Mouse (Mus musculus) yolk sac, embryonic 10.5 days (tissue): ENCODE data around the gene Lrrc66.

Experiments
- DNase-seq: peaks from one replicate; pipeline ENCODE4 v3.0.0-alpha.2; 2017; ENCODE audit warnings: low spot score

Gene Lrrc66

GRCm38 (mm10) chr5:73632291-73632690, at the start of gene Lrrc66:
Gene Lrrc66 (minus strand): TSS chr5:73632526.
- no peak for DNase-seq

DNA sequence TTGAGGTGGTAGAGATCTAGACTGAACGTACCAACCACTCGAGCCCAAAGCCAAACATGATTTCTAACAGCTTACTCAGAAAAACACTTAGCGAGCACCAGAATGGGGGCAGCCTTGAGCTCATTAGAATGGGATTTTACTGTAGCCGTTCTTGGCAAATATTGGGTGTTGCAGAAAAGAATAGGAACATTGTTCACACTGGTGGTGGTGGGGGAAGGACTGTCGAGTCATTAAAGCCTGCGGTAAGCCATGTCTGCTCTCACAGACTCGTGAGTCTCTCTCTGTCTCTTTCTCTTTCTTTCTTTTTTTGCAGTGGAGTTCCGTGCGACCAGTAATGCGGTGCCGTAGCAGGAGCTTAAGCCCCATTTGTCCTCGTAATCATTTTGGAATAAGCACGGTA, 44.3 kb upstream of the Lrrc66 start:
- DNase-seq = no peak

- DNase-seq = no peak
Measured at GRCm38 (mm10) chr5:73675604-73676003, 43.3 kb upstream of the Lrrc66 start.

- DNase-seq = no peak
Measured at GRCm38 (mm10) chr5:73669386-73669785, 37.1 kb upstream of the Lrrc66 start.

DNA sequence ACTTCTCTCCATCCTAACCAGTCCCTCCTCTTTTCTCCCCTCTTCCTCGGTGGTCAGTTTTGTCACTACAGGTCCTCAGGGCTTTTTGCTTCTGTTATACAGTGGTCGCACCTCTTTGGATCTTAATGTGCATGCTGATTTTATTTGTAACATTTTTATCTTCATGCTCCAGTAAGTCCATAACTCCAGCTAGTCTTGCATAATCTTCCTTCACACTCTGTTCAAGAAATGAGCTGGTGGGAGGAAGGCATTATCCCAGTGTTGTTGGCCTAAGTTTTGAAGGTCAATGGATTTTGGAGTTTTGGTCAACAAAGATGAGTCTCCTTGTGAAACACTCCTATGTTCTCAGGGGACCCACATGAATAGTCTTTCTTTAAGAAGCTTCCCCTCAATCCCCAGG, 35.6 kb upstream of the Lrrc66 start:
- no peak for DNase-seq

DNA sequence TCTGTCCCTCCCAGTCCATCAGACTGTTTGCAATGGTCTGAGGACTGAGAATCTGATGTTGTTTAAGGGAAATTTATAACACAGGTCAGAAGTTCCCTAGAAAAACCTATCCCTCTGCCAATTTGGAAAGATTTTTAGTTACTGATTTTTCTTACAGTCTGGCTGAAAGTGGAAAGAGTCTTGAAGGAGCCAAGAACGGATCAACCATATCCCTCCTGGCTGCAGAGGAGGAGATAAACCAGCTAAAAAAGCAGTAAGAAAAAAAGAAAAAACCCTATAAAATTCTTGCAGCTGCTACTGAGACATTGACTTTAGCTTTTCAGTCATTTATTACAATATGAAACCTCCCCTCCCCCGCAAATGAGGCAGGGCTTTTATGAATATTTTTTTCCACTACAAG, 34.4 kb upstream of the Lrrc66 start:
- DNase-seq = no peak

DNA sequence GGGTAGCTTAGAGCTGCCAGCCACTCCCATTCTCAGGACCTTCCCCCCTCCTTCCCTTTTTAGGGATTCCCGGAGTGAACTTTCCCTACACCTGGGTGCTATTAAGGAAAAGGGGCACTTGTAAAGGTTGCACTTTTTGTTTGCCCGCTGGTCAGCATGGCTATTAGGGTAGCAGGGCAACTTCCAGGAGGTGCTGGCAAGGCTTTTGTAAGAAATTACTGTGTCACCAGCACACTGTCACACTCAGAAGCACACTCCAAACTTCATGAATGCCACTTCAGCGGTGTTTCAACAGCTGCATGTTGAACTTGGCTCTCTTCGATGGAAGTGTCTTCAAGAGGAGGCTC, 19.5 kb upstream of the Lrrc66 start:
- no peak for DNase-seq

GRCm38 (mm10) chr5:73651061-73651854, 18.9 kb upstream of the Lrrc66 start, which contains the start of gene Spata18:
Gene Spata18 (plus strand): TSS chr5:73651379.
- peak; percentile 5 for DNase-seq

GRCm38 (mm10) chr5:73650365-73650964, 18.1 kb upstream of the Lrrc66 start:
- DNase-seq = no peak

DNA sequence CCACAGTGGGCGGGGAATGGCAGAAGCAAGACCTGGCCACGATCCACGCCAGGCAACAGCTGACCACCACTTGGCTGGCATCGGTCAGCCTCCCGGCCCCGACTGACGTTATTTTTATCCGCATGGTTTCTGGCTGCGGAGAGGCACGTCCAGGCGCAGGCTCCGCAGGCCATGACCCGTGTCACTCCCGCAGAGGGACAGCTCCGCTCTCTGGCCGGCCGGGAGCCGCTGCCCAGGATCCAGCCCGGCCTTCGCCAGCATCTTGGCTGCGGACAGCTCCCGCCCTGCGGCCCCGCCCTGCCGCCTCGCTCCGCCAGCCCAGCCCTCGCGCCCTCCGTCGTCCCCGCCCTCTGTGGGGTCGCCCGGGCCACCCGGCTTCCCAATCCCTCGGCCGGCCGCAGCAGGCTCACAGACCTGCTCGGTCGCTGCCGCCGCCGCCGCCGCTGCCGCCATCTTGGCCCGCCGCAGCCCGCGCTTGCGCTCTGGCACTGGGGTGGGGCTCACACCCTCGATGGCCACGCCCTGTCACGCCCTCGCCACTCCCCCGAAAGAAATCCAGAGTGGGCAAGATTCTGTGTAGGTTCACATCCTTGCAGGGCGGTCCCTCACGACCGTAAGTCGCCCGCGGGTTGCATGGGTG, 15.1 kb upstream of the Lrrc66 start, which contains the start of gene Sgcb:
Sgcb (minus strand) TSS at position 530 of the 640 bp plus-strand sequence.
- peak; percentile 87 for DNase-seq

- no peak for DNase-seq
Measured at GRCm38 (mm10) chr5:73642091-73642490, 9.8 kb upstream of the Lrrc66 start.

DNA sequence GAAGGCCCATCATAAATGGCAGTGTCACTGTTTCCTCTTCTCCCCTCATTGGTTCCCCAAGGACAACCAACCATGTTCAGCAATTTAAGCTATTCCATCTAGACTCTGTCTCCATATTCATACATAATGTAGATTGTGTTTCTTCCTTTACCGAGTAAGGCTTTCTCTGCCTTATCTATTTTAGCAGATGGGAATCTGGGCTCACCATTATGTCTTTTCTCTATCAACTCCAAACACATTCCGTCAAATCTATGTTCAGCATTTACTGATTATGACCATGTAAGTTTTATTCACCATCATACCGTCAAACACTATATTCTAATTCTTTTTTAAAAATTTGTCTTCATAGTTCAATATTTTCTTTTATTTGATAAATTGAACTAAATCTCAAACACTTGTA, 8.7 kb upstream of the Lrrc66 start:
- DNase-seq = no peak

GRCm38 (mm10) chr5:73637337-73638107, 5.2 kb upstream of the Lrrc66 start:
- no peak for DNase-seq

- DNase-seq = no peak
Measured at GRCm38 (mm10) chr5:73633141-73633540, 815 bp upstream of the Lrrc66 start.

DNA sequence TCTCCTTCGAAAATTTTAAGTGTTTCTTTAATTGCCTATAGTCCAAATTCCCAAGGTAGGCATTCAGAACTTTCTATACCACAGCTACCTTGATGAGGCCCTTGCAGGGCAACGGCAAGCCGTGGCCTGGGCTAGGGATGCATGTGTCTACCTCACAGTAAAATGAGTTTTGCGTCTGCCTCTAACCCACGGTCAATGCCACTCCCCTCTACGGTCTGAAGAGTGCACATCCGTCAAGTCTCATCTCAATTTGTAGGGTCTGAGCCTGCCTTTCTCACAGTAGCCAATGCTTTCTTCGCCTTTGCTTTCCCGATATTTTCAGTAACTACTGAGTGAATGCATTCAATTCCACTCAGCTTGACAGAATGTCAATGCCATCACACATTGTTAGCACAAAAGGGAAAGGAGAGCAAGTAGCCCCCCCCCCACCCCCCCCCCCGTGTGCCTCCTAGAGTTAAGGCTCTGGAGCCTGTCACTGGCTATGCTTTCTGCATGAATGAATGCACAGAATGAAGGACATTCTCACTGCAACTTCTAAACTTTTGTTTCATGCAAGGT, 1.2 kb downstream of the Lrrc66 start:
- no peak for DNase-seq

GRCm38 (mm10) chr5:73630141-73630540, 2.2 kb downstream of the Lrrc66 start:
- DNase-seq = peak; percentile 51

- no peak for DNase-seq
Measured at GRCm38 (mm10) chr5:73627991-73628390, 4.3 kb downstream of the Lrrc66 start.

DNA sequence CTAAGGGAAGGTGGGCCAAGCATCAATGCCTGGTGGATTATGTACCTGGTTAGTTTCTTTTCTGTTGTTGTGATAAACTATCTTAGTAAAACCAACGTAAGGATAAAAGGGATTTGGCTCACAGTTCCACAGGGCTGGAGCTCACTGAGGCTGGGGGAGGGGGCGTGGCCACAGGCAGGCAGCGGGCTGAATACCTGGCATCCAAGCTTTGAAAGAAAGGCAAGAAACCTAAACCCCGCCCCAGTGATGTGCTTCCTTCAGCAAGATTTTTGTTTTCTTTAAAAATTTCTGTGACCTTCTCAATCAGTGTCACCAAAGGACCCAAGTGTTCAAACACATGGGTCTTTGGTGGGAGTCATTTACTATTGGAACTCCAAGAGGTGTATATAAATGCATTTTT, 4.8 kb downstream of the Lrrc66 start:
- no peak for DNase-seq

DNA sequence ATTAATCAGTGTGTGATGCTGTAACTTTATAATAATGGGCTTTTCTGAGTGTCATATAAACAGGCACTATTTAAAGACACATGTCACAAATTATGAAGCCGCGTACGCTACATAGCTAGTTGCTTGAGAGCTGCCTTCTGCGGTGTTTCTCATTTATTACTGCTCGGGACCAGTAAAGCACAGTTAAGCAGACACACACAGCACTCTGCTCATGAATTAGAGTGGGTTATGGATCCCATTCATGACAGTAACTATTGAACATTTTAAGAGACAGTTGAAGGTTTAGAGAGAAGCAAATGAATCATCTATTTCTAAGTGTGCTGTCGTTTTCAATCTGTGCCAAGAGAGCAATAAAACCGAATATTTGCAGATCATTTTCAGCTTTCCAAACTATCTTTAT, 5.5 kb downstream of the Lrrc66 start:
- DNase-seq = no peak

DNA sequence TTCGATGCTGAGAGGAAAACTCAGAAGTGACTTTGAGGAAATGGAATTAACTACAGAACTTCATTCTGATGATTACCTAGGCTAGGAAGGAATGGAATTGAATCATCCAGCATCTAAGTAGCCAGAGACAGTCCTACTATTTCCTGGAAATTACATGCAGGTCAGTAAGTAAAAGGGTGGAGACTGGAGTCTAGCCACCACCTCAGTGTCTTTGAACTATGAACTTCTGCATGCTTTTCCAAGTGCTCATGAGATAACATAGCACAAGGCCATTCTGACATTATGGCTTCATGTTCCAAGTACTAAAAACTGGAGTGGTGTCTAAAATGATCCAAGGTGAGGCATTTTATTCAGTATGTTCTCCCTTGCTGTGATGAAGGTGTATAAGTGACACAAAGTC, 6.8 kb downstream of the Lrrc66 start:
- no peak for DNase-seq

GRCm38 (mm10) chr5:73618969-73619368, 13.4 kb downstream of the Lrrc66 start:
- DNase-seq = no peak

DNA sequence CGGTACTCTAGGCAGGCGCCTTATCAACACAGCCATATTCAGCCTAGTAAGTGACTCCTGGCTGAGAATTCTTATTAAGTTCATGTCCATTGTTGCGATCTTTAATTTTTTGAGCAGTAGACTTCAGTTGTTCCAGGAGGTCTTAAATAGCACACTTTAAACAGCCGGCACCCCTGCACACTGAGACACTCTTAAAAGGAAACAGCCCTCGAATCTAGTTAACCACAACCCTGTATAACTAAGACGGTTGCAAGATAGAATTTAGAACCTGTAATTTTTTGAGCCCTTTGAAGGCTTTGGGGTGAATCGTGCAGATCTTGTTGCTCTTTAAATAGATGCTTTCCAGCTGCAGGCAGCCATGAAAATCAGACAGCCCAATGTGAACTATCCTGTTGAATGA, 17.1 kb downstream of the Lrrc66 start:
- no peak for DNase-seq
